In the genomic region with DNA sequence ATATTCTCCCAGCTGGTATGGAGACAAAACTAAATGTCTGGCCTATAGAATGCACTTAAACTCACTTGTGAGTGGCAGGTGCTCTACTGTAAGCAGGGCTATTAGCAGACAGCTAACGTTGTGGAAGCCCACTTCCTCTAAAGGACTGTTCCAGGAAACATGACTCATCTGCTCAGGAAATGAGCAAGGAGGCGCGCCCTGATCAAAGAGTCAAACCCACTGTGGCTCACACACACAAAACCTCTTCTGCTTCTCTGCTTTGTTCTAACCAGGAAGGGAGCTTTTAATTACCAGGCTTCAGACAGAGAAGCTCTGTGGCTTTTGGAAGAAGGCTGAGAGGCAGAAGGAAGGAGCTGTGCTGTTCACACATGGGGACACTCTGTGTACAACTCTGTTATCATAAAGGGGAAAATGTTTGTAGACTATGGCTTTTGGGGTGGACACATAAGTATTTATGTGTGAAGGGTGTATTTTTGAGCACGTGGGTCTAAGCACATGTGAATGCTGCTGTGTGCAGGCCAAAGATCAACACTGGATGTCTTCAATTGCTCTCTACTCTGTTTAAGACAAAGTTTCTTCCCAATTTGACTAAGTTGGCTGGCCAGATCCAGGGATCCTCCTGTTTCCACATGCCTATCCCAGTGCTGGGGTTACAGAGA, we compare ENCODE assay signal across 8 mouse cellular contexts.
A peak's percentile ranks its signal among the peaks of the same experiment; 100 is the strongest.
DNase-seq lines count a peak whose midpoint lies in the region; ATAC-seq lines count a peak whose summit lies in the region.

No protein-coding gene starts in this region.

- peak; percentile 99 for DNase-seq in 416B (ENCODE audit: low read depth)
- DNase-seq in MN1 (ENCODE audit: low spot score) = peak; percentile 33
- DNase-seq in forebrain, embryonic 10.5 days (ENCODE audit: extremely low spot score, low spot score) = peak; percentile 34
- no peak for DNase-seq in cerebellum, postnatal 25 days
- no peak for DNase-seq in left cerebral cortex, postnatal 4 days

- ATAC-seq in hindbrain, embryonic 15.5 days (ENCODE audit: low FRiP score, low read depth) = peak; percentile 69; the same call in 1 of the 2 replicates
- ATAC-seq in liver, embryonic 12.5 days = peak; percentile 97
- 0 out of 2 replicates have a peak, but pooled peaks have one; percentile 43 for ATAC-seq in neural tube, embryonic 13.5 days (ENCODE audit: low read depth)

- intact Hi-C loops in left cerebral cortex, postnatal 4 days (cut with DNase I) = no loop called here

- no peaks in the 10 kb centered on the region for H3K27me3 ChIP-seq in forebrain, embryonic 10.5 days (ENCODE audit: poor library complexity, severe bottlenecking)
- H3K27me3 ChIP-seq in hindbrain, embryonic 15.5 days = no peaks in the 10 kb centered on the region
- H3K27me3 ChIP-seq in liver, embryonic 12.5 days (replicated peaks) = no peaks in the 10 kb centered on the region
- no peaks in the 10 kb centered on the region for H3K27me3 ChIP-seq in neural tube, embryonic 13.5 days

- H3K36me3 ChIP-seq in forebrain, embryonic 10.5 days (replicated peaks) = no peaks in the 10 kb centered on the region
- no peaks in the 10 kb centered on the region for H3K36me3 ChIP-seq in hindbrain, embryonic 15.5 days
- H3K36me3 ChIP-seq in liver, embryonic 12.5 days = no peaks in the 10 kb centered on the region
- no peaks in the 10 kb centered on the region for H3K36me3 ChIP-seq in neural tube, embryonic 13.5 days

- H3K4me2 ChIP-seq in hindbrain, embryonic 15.5 days = no peak overlapping the region
- H3K4me2 ChIP-seq in liver, embryonic 12.5 days = peak overlapping the region; percentile 42
- H3K4me2 ChIP-seq in neural tube, embryonic 13.5 days = no peak overlapping the region

- peak overlapping the region; percentile 75 for H3K27ac ChIP-seq in forebrain, embryonic 10.5 days
- H3K27ac ChIP-seq in hindbrain, embryonic 15.5 days (replicated peaks) = peak overlapping the region; percentile 22; the same call in 1 of the 2 replicates
- peak overlapping the region; percentile 84 for H3K27ac ChIP-seq in liver, embryonic 12.5 days
- peak overlapping the region; percentile 39 for H3K27ac ChIP-seq in neural tube, embryonic 13.5 days (replicated peaks)

- peaks cover 27% of the 10 kb centered on the region for H3K4me1 ChIP-seq in forebrain, embryonic 10.5 days
- H3K4me1 ChIP-seq in hindbrain, embryonic 15.5 days (replicated peaks) = peaks cover 7% of the 10 kb centered on the region; the same call in 1 of the 2 replicates
- peaks cover 33% of the 10 kb centered on the region for H3K4me1 ChIP-seq in liver, embryonic 12.5 days
- H3K4me1 ChIP-seq in neural tube, embryonic 13.5 days (replicated peaks) = peaks cover 7% of the 10 kb centered on the region

- no peak overlapping the region for H3K4me3 ChIP-seq in forebrain, embryonic 10.5 days
- H3K4me3 ChIP-seq in hindbrain, embryonic 15.5 days = no peak overlapping the region
- H3K4me3 ChIP-seq in liver, embryonic 12.5 days = no peak overlapping the region
- H3K4me3 ChIP-seq in neural tube, embryonic 13.5 days = no peak overlapping the region

- no peak overlapping the region for H3K9ac ChIP-seq in hindbrain, embryonic 15.5 days
- peak overlapping the region; percentile 1; the same call in 1 of the 2 replicates for H3K9ac ChIP-seq in liver, embryonic 12.5 days
- no peak overlapping the region for H3K9ac ChIP-seq in neural tube, embryonic 13.5 days

- 67% methylated on average over 4 of the region's 4 CpGs for WGBS in forebrain, embryonic 10.5 days
- 62% methylated on average over 4 of the region's 4 CpGs for WGBS in hindbrain, embryonic 15.5 days
- WGBS in liver, embryonic 12.5 days (ENCODE audit: insufficient replicate concordance) = 10% methylated on average over 4 of the region's 4 CpGs
- 52% methylated on average over 4 of the region's 4 CpGs for WGBS in neural tube, embryonic 13.5 days

- H3K9me3 ChIP-seq in forebrain, embryonic 10.5 days = no peaks in the 10 kb centered on the region
- H3K9me3 ChIP-seq in hindbrain, embryonic 15.5 days = no peaks in the 10 kb centered on the region
- H3K9me3 ChIP-seq in liver, embryonic 12.5 days (replicated peaks) = no peaks in the 10 kb centered on the region
- no peaks in the 10 kb centered on the region for H3K9me3 ChIP-seq in neural tube, embryonic 13.5 days

Comparison
In these comparisons a context has a peak if more than half of its experiments do, and no peak if none do; other contexts are left out.
1. DNase-seq: peak in 416B (single experiment), MN1 (single experiment) and forebrain, embryonic 10.5 days (single experiment); none in cerebellum, postnatal 25 days (0 of 2) and left cerebral cortex, postnatal 4 days (single experiment).
2. H3K27ac ChIP-seq: peak in every context shown above with its lines; median percentile 84 in liver, embryonic 12.5 days; 75 in forebrain, embryonic 10.5 days; 39 in neural tube, embryonic 13.5 days; 22 in hindbrain, embryonic 15.5 days.
3. ATAC-seq: peak in every context shown above with its lines; median percentile 97 in liver, embryonic 12.5 days; 69 in hindbrain, embryonic 15.5 days; 43 in neural tube, embryonic 13.5 days.